Mouse (Mus musculus) thymus, postnatal 0 days (tissue): ENCODE results near the gene Uba5. TPM values are rescaled to one million over a fixed set of nuclear protein-coding genes. Genes with fewer than 3 reads are reported as not detected.

ENCODE experiments used
- polyA plus RNA-seq: library from polyadenylated mRNA; unstranded; fragments of >200 nt; fragmentation: Nextera tagmentation; extraction: Ambion mirVana; gene quantifications from 2 replicates; pipeline ENCODE4 v1.2.1, GENCODE M21; 2015

Gene Uba5
- polyA plus RNA-seq, 1 experiment from 2014 or later = 37.0 TPM

Other genes with a start within 250 kb of the Uba5 start
- 1.2 and 1.4 TPM in 2 replicates for gene Nphp3, start 60.6 kb downstream of the Uba5 start, polyA plus RNA-seq
- gene Gm28305, start 22.5 kb downstream of the Uba5 start, polyA plus RNA-seq = not detected in 2 replicates
- 13.8 and 14.7 TPM in 2 replicates for gene Acad11, start 243 bp upstream of the Uba5 start, polyA plus RNA-seq
- 26.5 and 29.8 TPM in 2 replicates for gene Ackr4, start 63.8 kb upstream of the Uba5 start, polyA plus RNA-seq
- 37.9 and 39.7 TPM in 2 replicates for gene Dnajc13, start 199.8 kb upstream of the Uba5 start, polyA plus RNA-seq